Mouse (Mus musculus): Measurements from ENCODE around the gene Myog.
A peak's percentile ranks its signal among the peaks of the same experiment; 100 is the strongest.

Myog gene

DNA sequence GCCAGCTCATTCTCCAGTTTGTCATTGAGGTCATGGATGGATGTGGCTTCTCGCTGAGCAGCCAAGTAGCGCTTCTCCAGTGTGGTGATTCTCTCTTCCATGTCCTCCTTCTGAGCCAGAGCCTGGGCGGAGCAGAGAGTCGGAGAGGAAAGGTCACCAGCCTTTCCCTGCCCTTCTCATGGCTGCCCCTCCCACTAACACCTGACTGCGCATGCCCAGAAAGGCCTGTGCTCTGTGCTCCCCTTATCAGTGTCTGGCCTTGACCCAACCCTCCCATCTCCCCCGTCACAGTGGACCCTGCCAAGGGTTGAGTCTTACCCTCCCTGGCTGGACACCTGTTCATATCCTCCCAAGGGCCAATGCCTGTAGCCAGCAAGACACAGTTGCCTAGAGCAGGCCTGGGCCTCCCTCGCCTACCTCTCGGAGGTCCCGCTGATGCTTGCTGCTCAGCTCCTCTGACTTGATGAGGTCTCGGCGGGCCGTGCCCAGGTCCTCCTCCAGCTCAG lies 37.1 kb downstream of the Myog start:
- no peak for DNase-seq

DNA sequence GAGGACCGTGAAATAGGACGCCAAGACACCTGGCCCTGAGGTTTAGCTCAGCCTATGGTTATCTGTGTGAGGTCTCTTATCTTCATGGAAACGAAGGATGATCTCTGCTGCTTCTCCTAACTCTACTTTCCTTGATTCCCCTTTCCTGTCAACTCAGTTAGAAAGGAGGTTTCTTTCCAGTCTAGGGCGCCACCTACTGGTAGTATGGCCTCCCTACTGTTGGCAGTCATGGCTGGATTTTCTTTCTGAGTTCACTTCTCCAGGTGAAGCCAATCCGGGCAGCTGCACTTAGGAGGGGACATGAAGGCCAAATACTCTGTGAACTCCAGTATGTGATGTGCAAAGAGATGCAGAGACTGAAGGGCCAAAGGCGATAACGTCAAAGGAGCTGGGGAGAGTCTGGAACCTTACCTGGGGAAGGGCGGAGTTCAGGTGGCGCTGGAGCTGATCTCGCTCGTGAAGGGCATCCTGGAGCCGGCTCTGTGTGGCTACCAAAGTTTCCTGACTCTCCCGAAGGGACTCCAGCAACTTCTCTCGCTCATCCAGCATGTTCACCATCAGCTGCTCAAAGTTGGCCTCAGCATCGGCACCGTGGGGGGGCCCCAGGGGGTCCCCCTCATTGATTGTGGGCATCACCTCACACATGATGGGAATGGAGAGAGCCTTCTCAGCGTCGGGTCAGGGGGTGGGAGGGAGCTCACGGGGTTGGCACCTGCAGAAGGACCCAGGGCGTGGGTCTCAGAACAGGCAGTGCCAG lies 42.3 kb downstream of the Myog start:
- DNase-seq: peak; percentile 87

GRCm38 (mm10) chr1:134332770-134333271 lies 43.0 kb downstream of the Myog start, which contains the start of gene Ppfia4:
Gene Ppfia4, minus strand, starts transcription at chr1:134332928.
- no peak for DNase-seq

GRCm38 (mm10) chr1:134333371-134334110 lies 43.8 kb downstream of the Myog start:
- DNase-seq: no peak

DNA sequence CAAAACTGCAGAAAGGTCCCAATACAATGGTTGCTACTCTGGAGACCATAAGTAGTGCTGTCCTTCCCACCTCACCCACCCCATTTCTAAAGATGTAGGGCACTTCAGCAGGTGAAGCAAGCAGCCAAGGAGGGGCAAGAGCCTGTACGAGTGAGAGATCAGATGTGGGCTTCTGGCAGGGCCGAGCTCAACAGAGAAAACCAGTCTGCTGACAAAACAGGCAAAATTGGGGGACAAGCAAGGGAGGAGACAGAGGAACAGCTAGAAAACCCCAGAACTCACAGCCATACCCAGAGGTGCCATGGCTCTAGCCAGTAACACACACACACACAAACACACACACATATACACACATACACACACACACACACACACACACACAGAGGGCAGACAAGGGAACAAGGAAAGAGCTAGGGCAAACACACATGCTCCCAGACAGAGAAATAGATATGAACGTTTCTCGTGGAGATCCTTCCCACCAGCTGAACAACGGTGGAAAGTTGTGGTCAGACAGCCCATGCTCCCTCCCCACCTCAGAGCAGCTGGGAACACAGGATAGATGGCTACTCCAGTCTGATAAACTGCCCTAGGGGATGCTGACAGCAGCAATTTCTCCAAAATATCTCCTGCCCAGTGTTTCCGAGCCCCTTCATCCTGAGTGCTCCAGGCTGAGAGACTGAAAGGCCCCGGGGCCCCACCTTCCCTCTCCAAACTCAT lies 44.5 kb downstream of the Myog start:
- DNase-seq: no peak

- no peak for DNase-seq
These were observed 45.6 kb downstream of the Myog start for GRCm38 (mm10) chr1:134335211-134335923.

DNA sequence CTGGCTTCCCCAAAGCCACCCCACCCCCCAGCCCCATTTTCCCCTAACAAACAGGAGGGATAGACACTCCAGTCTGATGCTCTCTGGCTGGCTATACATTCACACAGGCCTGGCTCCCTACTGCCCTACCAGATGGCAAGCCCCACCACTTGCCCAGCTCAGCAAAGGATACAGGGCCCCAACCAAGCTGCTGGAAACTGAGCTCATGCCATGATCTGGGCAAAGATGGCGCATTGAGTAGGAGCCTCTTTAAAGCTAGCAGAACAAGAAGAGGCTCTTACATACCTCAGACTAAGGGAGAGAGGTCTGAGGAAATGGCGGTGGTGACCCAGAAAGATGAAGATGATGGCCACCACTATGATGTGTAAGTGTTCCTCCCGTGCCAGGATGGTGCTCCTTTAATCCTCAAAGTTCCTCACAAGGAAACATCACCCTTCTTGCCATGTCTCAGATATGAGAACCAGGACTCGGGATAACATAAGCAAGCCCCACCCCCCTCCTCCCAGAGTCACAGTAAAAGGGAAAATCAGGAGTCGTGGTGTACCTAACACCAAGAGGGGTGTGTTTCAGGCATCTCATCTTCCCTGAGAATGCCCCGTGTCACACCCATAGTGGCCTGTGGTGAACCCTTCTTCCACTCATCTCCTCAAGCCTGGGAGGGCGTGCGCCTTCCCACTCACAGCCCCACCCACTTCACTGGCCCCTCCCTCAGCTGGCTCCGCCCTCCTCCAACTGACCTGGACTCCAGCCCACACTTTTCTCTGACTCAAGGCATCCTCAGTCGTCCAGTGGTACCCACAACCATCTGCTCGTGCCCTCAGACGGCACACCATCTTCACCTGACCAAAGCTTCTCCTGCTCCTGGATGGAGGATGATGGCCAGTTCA lies 46.4 kb downstream of the Myog start:
- no peak for DNase-seq

- DNase-seq: no peak
These were observed 47.3 kb downstream of the Myog start for GRCm38 (mm10) chr1:134336958-134337710.

DNA sequence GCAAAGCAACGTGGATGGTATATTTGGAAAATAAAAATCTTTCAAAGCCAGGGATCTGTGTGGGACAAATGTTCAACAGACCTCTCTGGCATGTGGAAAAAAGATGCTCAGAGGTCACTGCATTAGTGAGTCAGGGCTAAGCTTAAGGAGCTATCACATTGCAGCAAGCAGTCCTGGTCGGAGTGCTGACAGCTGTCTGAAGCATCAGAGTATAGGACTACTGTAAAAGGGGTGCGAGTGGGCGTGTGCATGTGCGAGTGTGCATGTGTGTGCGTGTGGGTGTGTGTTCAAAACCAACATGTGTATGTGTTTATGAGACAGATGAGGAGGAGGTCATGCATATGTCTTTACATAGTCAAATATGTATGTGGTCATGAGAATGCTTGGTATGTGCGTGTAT lies 49.4 kb downstream of the Myog start:
- no peak for DNase-seq

GRCm38 (mm10) chr1:134339757-134340619 lies 50.2 kb downstream of the Myog start:
- DNase-seq: no peak

- DNase-seq: no peak
These were observed 52.0 kb downstream of the Myog start for GRCm38 (mm10) chr1:134341641-134342277.

Data from embryo, embryonic 11 days (tissue).